Mouse (Mus musculus): Measurements from ENCODE around the gene Klrb1a. TPM values are rescaled to one million over a fixed set of nuclear protein-coding genes. Genes with fewer than 3 reads are reported as not detected.

The Klrb1a gene
- total RNA-seq, 1 experiment = not detected

DNA sequence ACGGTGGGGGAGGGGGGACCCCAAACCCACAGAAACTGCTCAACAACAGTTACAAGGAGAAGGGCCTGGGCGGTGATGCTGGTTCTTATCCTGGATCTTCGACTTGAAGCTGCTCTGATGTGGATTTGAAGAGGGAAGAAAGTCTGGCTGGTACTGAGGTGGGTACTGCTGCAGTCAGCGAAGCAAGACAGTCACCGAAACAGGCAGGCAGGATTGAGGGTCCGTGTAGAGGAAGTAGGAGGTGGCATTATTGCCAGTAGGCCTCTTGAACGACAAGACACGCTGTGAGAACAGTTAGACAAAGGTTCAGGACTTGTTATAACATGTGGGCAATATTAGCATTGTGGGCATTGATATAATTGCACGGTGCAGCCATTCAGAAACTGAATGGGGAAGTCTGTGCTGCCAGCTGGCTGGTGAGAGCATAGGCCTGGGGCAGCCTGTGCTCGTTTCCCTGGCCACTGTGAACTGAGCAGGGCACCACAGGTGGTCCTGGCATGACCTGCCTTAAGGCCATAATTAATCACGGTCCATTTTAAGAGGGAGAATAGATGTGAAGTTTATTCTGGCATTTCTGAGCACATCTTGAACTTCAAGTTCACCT is 37.6 kb downstream of the Klrb1a start:
- Histone ChIP-seq H3K27ac (ENCODE audit: insufficient read depth, low read depth, low read length, poor library complexity, severe bottlenecking) (no peak overlapping the region), H3K9ac (ENCODE audit: insufficient read depth, low read depth, low read length, poor library complexity, severe bottlenecking) (no peak overlapping the region), H3K36me3 (ENCODE audit: control insufficient read depth, insufficient read depth, low read length, poor library complexity, severe bottlenecking) (no peaks in the 10 kb centered on the region), H3K4me1 (ENCODE audit: control insufficient read depth in 2 of 2, insufficient read depth in 2 of 2, low read length in 2 of 2, poor library complexity in 1 of 2) (no peaks in the 10 kb centered on the region), H3K4me3 (ENCODE audit: insufficient read depth in 1 of 2, low read depth in 1 of 2, low read length in 2 of 2, poor library complexity in 1 of 2, severe bottlenecking in 1 of 2) (no peak overlapping the region), H3K9me3 (ENCODE audit: control insufficient read depth, insufficient read depth, low read depth, low read length) (no peaks in the 10 kb centered on the region)
- no peak for DNase-seq (ENCODE audit: low read depth, low spot score)
- TF ChIP-seq CHD2 (IDR thresholded peaks at IDR 0.05; ENCODE audit: low read depth, low read length) = no peak
- no peak for TF ChIP-seq ZC3H11A (IDR thresholded peaks at IDR 0.05; ENCODE audit: borderline replicate concordance, low read depth, low read length)
- no peak for TF ChIP-seq MAFK (IDR thresholded peaks at IDR 0.05; ENCODE audit: insufficient read depth, low read depth, low read length)
- TF ChIP-seq ZNF384 (IDR thresholded peaks at IDR 0.05; ENCODE audit: low read depth, low read length) = no peak
- TF ChIP-seq HCFC1 (IDR thresholded peaks at IDR 0.05; ENCODE audit: borderline replicate concordance, insufficient read depth, low read length) = no peak
- in situ Hi-C loops (cut with MboI; ENCODE audit: low sequenced_read_pairs in 2 of 2, unreplicated experiment in 2 of 2) = no loop called here

GRCm38 (mm10) chr6:128584070-128584660 is 39.2 kb downstream of the Klrb1a start:
- H3K36me3 ChIP-seq (ENCODE audit: control insufficient read depth, insufficient read depth, low read length, poor library complexity, severe bottlenecking) = no peaks in the 10 kb centered on the region
- no peak overlapping the region for H3K4me3 ChIP-seq (ENCODE audit: insufficient read depth in 1 of 2, low read depth in 1 of 2, low read length in 2 of 2, poor library complexity in 1 of 2, severe bottlenecking in 1 of 2)
- H3K9me3 ChIP-seq (ENCODE audit: control insufficient read depth, insufficient read depth, low read depth, low read length) = no peaks in the 10 kb centered on the region
- H3K9ac ChIP-seq (ENCODE audit: insufficient read depth, low read depth, low read length, poor library complexity, severe bottlenecking) = no peak overlapping the region
- no peak for DNase-seq (ENCODE audit: low read depth, low spot score)
- H3K4me1 ChIP-seq (ENCODE audit: control insufficient read depth in 2 of 2, insufficient read depth in 2 of 2, low read length in 2 of 2, poor library complexity in 1 of 2) = no peaks in the 10 kb centered on the region
- H3K27ac ChIP-seq (ENCODE audit: insufficient read depth, low read depth, low read length, poor library complexity, severe bottlenecking) = no peak overlapping the region
- in situ Hi-C loops (cut with MboI; ENCODE audit: low sequenced_read_pairs in 2 of 2, unreplicated experiment in 2 of 2) = no loop called here
- TF ChIP-seq ZC3H11A (IDR thresholded peaks at IDR 0.05; ENCODE audit: borderline replicate concordance, low read depth, low read length) = peak; percentile 4; the same call in 1 of the 2 replicates
- TF ChIP-seq MAFK (IDR thresholded peaks at IDR 0.05; ENCODE audit: insufficient read depth, low read depth, low read length) = no peak

GRCm38 (mm10) chr6:128581508-128581907 is 41.8 kb downstream of the Klrb1a start, which contains the start of gene A2ml1:
TSS of gene A2ml1 (minus strand) at chr6:128581608.
- Histone ChIP-seq H3K4me3 (ENCODE audit: insufficient read depth in 1 of 2, low read depth in 1 of 2, low read length in 2 of 2, poor library complexity in 1 of 2, severe bottlenecking in 1 of 2) (no peak within 1 kb of the TSS), H3K9ac (ENCODE audit: insufficient read depth, low read depth, low read length, poor library complexity, severe bottlenecking) (no peak within 1 kb of the TSS), H3K9me3 (ENCODE audit: control insufficient read depth, insufficient read depth, low read depth, low read length) (no peaks in the 10 kb centered on the region), H3K27ac (ENCODE audit: insufficient read depth, low read depth, low read length, poor library complexity, severe bottlenecking) (no peak within 1 kb of the TSS), H3K4me1 (ENCODE audit: control insufficient read depth in 2 of 2, insufficient read depth in 2 of 2, low read length in 2 of 2, poor library complexity in 1 of 2) (no peaks in the 10 kb centered on the region), H3K36me3 (ENCODE audit: control insufficient read depth, insufficient read depth, low read length, poor library complexity, severe bottlenecking) (no peaks in the 10 kb centered on the region)
- DNase-seq (ENCODE audit: low read depth, low spot score) = no peak
- in situ Hi-C loops (cut with MboI; ENCODE audit: low sequenced_read_pairs in 2 of 2, unreplicated experiment in 2 of 2) = no loop called here
- TF ChIP-seq ZNF384 (IDR thresholded peaks at IDR 0.05; ENCODE audit: low read depth, low read length) (no peak), HCFC1 (IDR thresholded peaks at IDR 0.05; ENCODE audit: borderline replicate concordance, insufficient read depth, low read length) (no peak), MAFK (IDR thresholded peaks at IDR 0.05; ENCODE audit: insufficient read depth, low read depth, low read length) (no peak), ZC3H11A (IDR thresholded peaks at IDR 0.05; ENCODE audit: borderline replicate concordance, low read depth, low read length) (no peak), CHD2 (IDR thresholded peaks at IDR 0.05; ENCODE audit: low read depth, low read length) (no peak)

DNA sequence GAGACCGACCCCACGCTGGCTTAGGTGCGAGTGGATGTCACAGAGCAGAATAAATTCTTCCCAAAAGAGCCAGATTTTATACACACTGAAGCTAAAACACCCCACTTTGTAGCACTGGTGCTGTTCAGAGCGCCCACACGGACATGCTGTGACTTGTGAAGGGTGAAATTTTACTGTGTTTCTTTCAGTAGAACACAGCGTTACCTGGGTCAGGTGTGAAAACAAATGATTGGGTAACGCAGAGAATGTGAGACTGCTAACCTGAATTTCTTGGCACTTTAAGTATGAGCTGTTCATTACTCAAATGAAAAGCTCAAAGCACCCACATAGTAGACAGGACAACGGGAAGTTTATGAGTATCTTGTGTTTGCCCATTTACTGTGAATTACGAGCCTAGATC is 46.0 kb downstream of the Klrb1a start:
- H3K27ac ChIP-seq (ENCODE audit: insufficient read depth, low read depth, low read length, poor library complexity, severe bottlenecking) = no peak overlapping the region
- H3K9ac ChIP-seq (ENCODE audit: insufficient read depth, low read depth, low read length, poor library complexity, severe bottlenecking) = no peak overlapping the region
- no peaks in the 10 kb centered on the region for H3K9me3 ChIP-seq (ENCODE audit: control insufficient read depth, insufficient read depth, low read depth, low read length)
- H3K4me1 ChIP-seq (ENCODE audit: control insufficient read depth in 2 of 2, insufficient read depth in 2 of 2, low read length in 2 of 2, poor library complexity in 1 of 2) = no peaks in the 10 kb centered on the region
- DNase-seq (ENCODE audit: low read depth, low spot score) = no peak
- TF ChIP-seq HCFC1 (IDR thresholded peaks at IDR 0.05; ENCODE audit: borderline replicate concordance, insufficient read depth, low read length) = no peak
- in situ Hi-C loops (cut with MboI; ENCODE audit: low sequenced_read_pairs in 2 of 2, unreplicated experiment in 2 of 2) = no loop called here
- H3K36me3 ChIP-seq (ENCODE audit: control insufficient read depth, insufficient read depth, low read length, poor library complexity, severe bottlenecking) = no peaks in the 10 kb centered on the region
- H3K4me3 ChIP-seq (ENCODE audit: insufficient read depth in 1 of 2, low read depth in 1 of 2, low read length in 2 of 2, poor library complexity in 1 of 2, severe bottlenecking in 1 of 2) = no peak overlapping the region

GRCm38 (mm10) chr6:128566589-128566988 is 56.7 kb downstream of the Klrb1a start:
- in situ Hi-C loops (cut with MboI; ENCODE audit: low sequenced_read_pairs in 2 of 2, unreplicated experiment in 2 of 2) = no loop called here
- no peaks in the 10 kb centered on the region for H3K36me3 ChIP-seq (ENCODE audit: control insufficient read depth, insufficient read depth, low read length, poor library complexity, severe bottlenecking)
- no peak overlapping the region for H3K9ac ChIP-seq (ENCODE audit: insufficient read depth, low read depth, low read length, poor library complexity, severe bottlenecking)
- no peak for TF ChIP-seq HCFC1 (IDR thresholded peaks at IDR 0.05; ENCODE audit: borderline replicate concordance, insufficient read depth, low read length)
- no peak for TF ChIP-seq ZNF384 (IDR thresholded peaks at IDR 0.05; ENCODE audit: low read depth, low read length)
- TF ChIP-seq ZC3H11A (IDR thresholded peaks at IDR 0.05; ENCODE audit: borderline replicate concordance, low read depth, low read length) = no peak
- H3K4me1 ChIP-seq (ENCODE audit: control insufficient read depth in 2 of 2, insufficient read depth in 2 of 2, low read length in 2 of 2, poor library complexity in 1 of 2) = no peaks in the 10 kb centered on the region
- no peaks in the 10 kb centered on the region for H3K9me3 ChIP-seq (ENCODE audit: control insufficient read depth, insufficient read depth, low read depth, low read length)
- H3K4me3 ChIP-seq (ENCODE audit: insufficient read depth in 1 of 2, low read depth in 1 of 2, low read length in 2 of 2, poor library complexity in 1 of 2, severe bottlenecking in 1 of 2) = no peak overlapping the region
- DNase-seq (ENCODE audit: low read depth, low spot score) = no peak
- H3K27ac ChIP-seq (ENCODE audit: insufficient read depth, low read depth, low read length, poor library complexity, severe bottlenecking) = no peak overlapping the region

Other genes with a start within 250 kb of the Klrb1a start
- gene Tex52, start 248.1 kb downstream of the Klrb1a start, total RNA-seq (2012; rRNA removed) = 0.16 TPM in 1 of 2 replicates, not detected in the other
- gene Gm44596, start 248.0 kb downstream of the Klrb1a start, total RNA-seq (2012; rRNA removed) = not detected in 2 replicates
- 0.27 and 0.42 TPM in 2 replicates for gene Nrip2, start 224.2 kb downstream of the Klrb1a start, total RNA-seq (2012; rRNA removed)
- gene Itfg2, start 198.6 kb downstream of the Klrb1a start, total RNA-seq (2012; rRNA removed) = 33.4 and 38.3 TPM in 2 replicates
- 396 and 408 TPM in 2 replicates for gene Fkbp4, start 184.9 kb downstream of the Klrb1a start, total RNA-seq (2012; rRNA removed)
- gene Pzp, start 96.8 kb downstream of the Klrb1a start, total RNA-seq (2012; rRNA removed) = 1.7 and 2.5 TPM in 2 replicates
- not detected in 2 replicates for gene A2ml1, start 41.9 kb downstream of the Klrb1a start, total RNA-seq (2012; rRNA removed)
- gene Clec2h, start 38.9 kb upstream of the Klrb1a start, total RNA-seq (2012; rRNA removed) = not detected in 2 replicates
- gene Klrb1, start 99.5 kb upstream of the Klrb1a start, total RNA-seq (2012; rRNA removed) = not detected in 2 replicates
- 0.13 TPM in 1 of 2 replicates, not detected in the other for gene Klrb1c, start 165.7 kb upstream of the Klrb1a start, total RNA-seq (2012; rRNA removed)
- gene Gm44511, start 202.8 kb upstream of the Klrb1a start, total RNA-seq (2012; rRNA removed) = not detected in 2 replicates
- not detected in 2 replicates for gene Klrb1b, start 202.8 kb upstream of the Klrb1a start, total RNA-seq (2012; rRNA removed)

Measured in ES-E14 (cell line).